Mouse (Mus musculus): Measurements from ENCODE around the gene Olfr412. TPM values are rescaled to one million over a fixed set of nuclear protein-coding genes. Genes with fewer than 3 reads are reported as not detected.

Gene Olfr412
- total and polyA plus RNA-seq, 3 experiments, result not detected

DNA sequence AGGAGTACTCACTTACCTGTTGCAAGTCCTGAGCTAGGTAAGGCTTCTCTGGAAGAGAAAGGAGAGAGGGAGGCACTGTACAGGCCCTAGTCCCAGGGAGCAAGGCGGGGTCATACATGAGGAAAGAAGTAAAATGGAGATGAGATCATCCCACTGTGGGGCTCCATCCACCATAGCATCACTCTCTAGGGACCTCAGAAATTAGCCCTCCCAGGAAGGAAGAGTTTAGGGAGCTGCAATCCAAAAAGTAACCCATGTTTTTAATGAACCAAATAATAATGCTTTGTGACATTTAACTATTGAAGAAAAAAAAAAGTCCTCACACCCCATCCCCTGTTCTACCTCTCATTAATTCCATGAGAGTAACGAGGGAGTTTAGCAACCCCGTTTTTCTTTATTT lies 9.3 kb upstream of the Olfr412 start, which contains the start of gene Olfr411:
Olfr411 (minus strand) TSS at position 101 of the 400 bp plus-strand sequence.
- Histone ChIP-seq H3K36me3 (ENCODE audit: control insufficient read depth in 1 of 2, insufficient read depth in 2 of 2, low read length in 2 of 2) (no peaks in the 10 kb centered on the region), H3K9me3 (replicated peaks; ENCODE audit: insufficient read depth, low read length) (no peaks in the 10 kb centered on the region), H3K9ac (ENCODE audit: control insufficient read depth, low read depth, low read length, poor library complexity, severe bottlenecking) (no peak within 1 kb of the TSS), H3K79me2 (ENCODE audit: control insufficient read depth, insufficient read depth, low read length, poor library complexity) (no peaks in the 10 kb centered on the region), H3K27me3 (ENCODE audit: control insufficient read depth in 1 of 2, insufficient read depth in 2 of 2, low read length in 2 of 2) (peaks cover 7 to 12% of the 10 kb centered on the region in 2 experiments), H3K27ac (ENCODE audit: control insufficient read depth, low read depth, low read length) (no peak within 1 kb of the TSS), H3K4me1 (ENCODE audit: control insufficient read depth in 1 of 2, insufficient read depth in 2 of 2, low read length in 2 of 2) (no peaks in the 10 kb centered on the region), H3K4me3 (ENCODE audit: control insufficient read depth in 1 of 2, insufficient read depth in 1 of 2, low read depth in 2 of 2, low read length in 2 of 2) (no peak within 1 kb of the TSS)
- DNase-seq (ENCODE audit: low read depth, low spot score), result no peak
- TF ChIP-seq MYC (IDR thresholded peaks at IDR 0.05; ENCODE audit: low read depth, low read length) (no peak), ZMIZ1 (IDR thresholded peaks at IDR 0.05; ENCODE audit: low read depth, low read length) (no peak), MAZ (IDR thresholded peaks at IDR 0.05; ENCODE audit: low read depth, low read length) (no peak), JUND (IDR thresholded peaks at IDR 0.05; ENCODE audit: low read depth, low read length) (no peak), POLR2AphosphoS2 (IDR thresholded peaks at IDR 0.05; ENCODE audit: low read length) (no peak), SIN3A (IDR thresholded peaks at IDR 0.05; ENCODE audit: low read length) (no peak), ETS1 (IDR thresholded peaks at IDR 0.05; ENCODE audit: low read depth, low read length) (no peak), MAX (IDR thresholded peaks at IDR 0.05; ENCODE audit: low read length) (no peak), GABPA (IDR thresholded peaks at IDR 0.05; ENCODE audit: low read depth, low read length) (no peak), USF2 (IDR thresholded peaks at IDR 0.05; ENCODE audit: borderline replicate concordance in 1 of 2, insufficient read depth in 1 of 2, low read depth in 1 of 2, low read length in 2 of 2) (no peak), MXI1 (IDR thresholded peaks at IDR 0.05; ENCODE audit: low read depth, low read length) (no peak), POLR2AphosphoS5 (IDR thresholded peaks at IDR 0.05; ENCODE audit: borderline replicate concordance, low read depth, low read length) (no peak), RAD21 (IDR thresholded peaks at IDR 0.05; ENCODE audit: low read depth, low read length) (no peak), GATA1 (IDR thresholded peaks at IDR 0.05; ENCODE audit: low read depth, low read length) (no peak), ZNF384 (IDR thresholded peaks at IDR 0.05; ENCODE audit: low read depth, low read length) (no peak), BHLHE40 (IDR thresholded peaks at IDR 0.05; ENCODE audit: borderline replicate concordance, low read depth, low read length) (no peak), RCOR1 (IDR thresholded peaks at IDR 0.05; ENCODE audit: low read depth, low read length) (no peak)

DNA sequence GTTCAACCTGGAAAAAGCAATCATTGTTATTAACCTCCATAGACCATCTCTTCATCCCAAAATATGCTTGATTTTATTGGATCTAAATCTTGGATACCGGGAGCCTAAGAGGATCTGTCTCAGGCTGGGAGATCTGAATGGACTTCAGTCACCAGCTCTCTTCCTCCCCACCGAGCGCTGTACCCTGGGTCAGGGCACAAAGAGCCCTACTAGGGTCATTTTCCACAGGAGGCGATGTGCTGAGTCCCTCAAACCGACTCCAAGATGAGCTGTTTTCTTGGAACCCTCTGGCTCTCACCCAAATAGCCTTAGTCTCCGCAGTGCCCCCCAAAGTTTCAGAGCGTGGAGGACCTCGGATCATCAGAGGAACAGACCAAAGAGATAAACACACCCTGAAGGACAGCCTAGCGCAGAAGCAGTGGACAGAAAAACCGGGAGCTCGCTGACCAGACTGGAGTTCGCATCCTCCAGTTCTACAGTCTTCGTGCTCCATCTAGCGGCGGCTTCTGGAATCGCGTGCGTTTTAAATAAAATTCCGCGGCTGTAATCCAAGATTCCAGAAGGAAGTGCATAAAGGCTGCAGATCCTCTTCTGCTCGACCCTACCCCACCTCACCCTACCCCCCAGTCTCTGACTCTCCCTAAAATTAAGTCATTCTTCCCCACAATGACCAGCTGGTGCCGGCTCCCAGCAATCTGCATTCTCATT lies 9.7 kb downstream of the Olfr412 start:
- Histone ChIP-seq H3K27me3 (ENCODE audit: control insufficient read depth in 1 of 2, insufficient read depth in 2 of 2, low read length in 2 of 2) (peaks cover 0 to 3% of the 10 kb centered on the region in 2 experiments; a peak in 2 of 4 replicates), H3K4me1 (ENCODE audit: control insufficient read depth in 1 of 2, insufficient read depth in 2 of 2, low read length in 2 of 2) (no peaks in the 10 kb centered on the region), H3K9ac (ENCODE audit: control insufficient read depth, low read depth, low read length, poor library complexity, severe bottlenecking) (no peak overlapping the region), H3K36me3 (ENCODE audit: control insufficient read depth in 1 of 2, insufficient read depth in 2 of 2, low read length in 2 of 2) (no peaks in the 10 kb centered on the region; a peak in 1 of 4 replicates), H3K79me2 (ENCODE audit: control insufficient read depth, insufficient read depth, low read length, poor library complexity) (no peaks in the 10 kb centered on the region), H3K4me3 (ENCODE audit: control insufficient read depth in 1 of 2, insufficient read depth in 1 of 2, low read depth in 2 of 2, low read length in 2 of 2) (no peak overlapping the region), H3K9me3 (replicated peaks; ENCODE audit: insufficient read depth, low read length) (no peaks in the 10 kb centered on the region), H3K27ac (ENCODE audit: control insufficient read depth, low read depth, low read length) (no peak overlapping the region)
- DNase-seq (ENCODE audit: low read depth, low spot score), result peak; percentile 77
- TF ChIP-seq CHD2 (IDR thresholded peaks at IDR 0.05; ENCODE audit: low read length) (no peak), UBTF (IDR thresholded peaks at IDR 0.05; ENCODE audit: borderline replicate concordance, insufficient read depth, low read depth, low read length) (no peak), BHLHE40 (IDR thresholded peaks at IDR 0.05; ENCODE audit: borderline replicate concordance, low read depth, low read length) (peak; percentile 38; the same call in 1 of the 2 replicates), HCFC1 (IDR thresholded peaks at IDR 0.05; ENCODE audit: low read depth, low read length) (no peak), TAL1 (IDR thresholded peaks at IDR 0.05; ENCODE audit: low read length) (no peak), SMC3 (IDR thresholded peaks at IDR 0.05; ENCODE audit: low read depth, low read length) (peak; percentile 94), RAD21 (IDR thresholded peaks at IDR 0.05; ENCODE audit: low read depth, low read length) (peak; percentile 99), MAZ (IDR thresholded peaks at IDR 0.05; ENCODE audit: low read depth, low read length) (0 out of 2 replicates have a peak, but pooled peaks have one; percentile 32), CTCF (IDR thresholded peaks at IDR 0.05 in 2 of 3, conservative IDR thresholded peaks at IDR 0.05 in 1 of 3; ENCODE audit: control insufficient read depth in 1 of 3, insufficient read depth in 1 of 3, low read depth in 2 of 3, low read length in 3 of 3, poor library complexity in 1 of 3, severe bottlenecking in 1 of 3) (peak; percentile 95 to 97 (median 96)), ZC3H11A (IDR thresholded peaks at IDR 0.05; ENCODE audit: low read depth, low read length) (peak; percentile 96), JUND (IDR thresholded peaks at IDR 0.05; ENCODE audit: low read depth, low read length) (peak; percentile 23; the same call in 1 of the 2 replicates)

Data from MEL (cell line).